Mouse (Mus musculus) testis, adult 2 months (tissue): Measurements from ENCODE around the gene Setd1a.

Experiments
- CTCF ChIP-seq: fragments of 200-500 bp; IDR thresholded peaks from 2 replicates; pipeline ENCODE4 v1.5.1; 2012; ENCODE audit warnings: low read depth, mild to moderate bottlenecking, inconsistent platforms, low read length, moderate library complexity; ENCODE audit not compliant: control insufficient read depth, insufficient read depth, insufficient replicate concordance
- POLR2A ChIP-seq: fragments of 200-500 bp; IDR thresholded peaks from 2 replicates; pipeline ENCODE4 v1.6.1; 2012; ENCODE audit warnings: low read depth, mild to moderate bottlenecking, inconsistent platforms, low read length, moderate library complexity; ENCODE audit not compliant: control insufficient read depth

GRCm38 (mm10) chr7:127772080-127772479, 4.4 kb upstream of the Setd1a start:
- TF ChIP-seq CTCF, result no peak
- TF ChIP-seq POLR2A, result no peak
